Mouse (Mus musculus) kidney, embryonic 16.5 days (tissue): Measurements from ENCODE around the gene Cachd1. TPM values are rescaled to one million over a fixed set of nuclear protein-coding genes. Genes with fewer than 3 reads are reported as not detected.

Experiments used
- ATAC-seq: fragments of 200-750 bp; cut with Nextera tagmentation; 2 replicates; pipeline ENCODE4 v1.8.0; 2017; ENCODE audit warnings: moderate TSS enrichment; ENCODE audit not compliant: low FRiP score, low TSS enrichment
- H3K27ac ChIP-seq: fragments of 300-500 bp; sonication (generic); 2 replicates; pipeline ENCODE4 v1.5.1; 2014; ENCODE audit warnings: low read length
- H3K27me3 ChIP-seq: fragments of 300-500 bp; sonication (generic); 2 replicates; pipeline ENCODE4 v1.6.1; 2014; ENCODE audit warnings: low read length, control low read depth, mixed read lengths; ENCODE audit not compliant: insufficient read depth
- H3K36me3 ChIP-seq: fragments of 300-500 bp; sonication (generic); 2 replicates; pipeline ENCODE4 v1.6.1; 2014; ENCODE audit warnings: low read length, control low read depth, mixed read lengths; ENCODE audit not compliant: insufficient read depth
- H3K4me1 ChIP-seq: fragments of 300-500 bp; sonication (generic); 2 replicates; pipeline ENCODE4 v1.6.1; 2014; ENCODE audit warnings: low read length, control low read depth, mixed read lengths; ENCODE audit not compliant: insufficient read depth
- H3K4me2 ChIP-seq: fragments of 300-500 bp; sonication (generic); replicated peaks from 2 replicates; pipeline ENCODE4 v1.6.1; 2014; ENCODE audit warnings: low read depth, low read length
- H3K4me3 ChIP-seq: fragments of 300-500 bp; sonication (generic); 2 replicates; pipeline ENCODE4 v1.5.1; 2014; ENCODE audit warnings: mild to moderate bottlenecking, low read length
- H3K9ac ChIP-seq: fragments of 300-500 bp; sonication (generic); replicated peaks from 2 replicates; pipeline ENCODE4 v1.6.1; 2014; ENCODE audit warnings: low read length
- H3K9me3 ChIP-seq: fragments of 300-500 bp; sonication (generic); 2 replicates; pipeline ENCODE4 v1.6.1; 2016; ENCODE audit warnings: low read length, control low read depth
- WGBS: fragments of 180-500 bp; shearing (Covaris S2); extraction: QIAGEN DNeasy Blood & Tissue Kit; methylation state at CpG from one replicate; pipeline ENCODE4 v1.1.7; 2014; 5-methylcytosine and 5-hydroxymethylcytosine counted together
- polyA plus RNA-seq: library from polyadenylated mRNA; unstranded; fragments of >200 nt; fragmentation: Nextera tagmentation; extraction: Ambion mirVana; gene quantifications from 2 replicates; pipeline ENCODE4 v1.2.1, GENCODE M21; 2015

The Cachd1 gene
- polyA plus RNA-seq, 1 experiment from 2014 or later = 17.9 TPM

- WGBS = 76% methylated on average over 4 of the region's 4 CpGs
- no peak for ATAC-seq
Observed at GRCm38 (mm10) chr4:101009092-101009491, 232.6 kb downstream of the Cachd1 start.

GRCm38 (mm10) chr4:101017806-101018205 lies 241.3 kb downstream of the Cachd1 start:
- Histone ChIP-seq H3K36me3 (no peaks in the 10 kb centered on the region), H3K9me3 (peaks cover 11% of the 10 kb centered on the region), H3K4me3 (no peak overlapping the region), H3K27me3 (no peaks in the 10 kb centered on the region), H3K4me1 (no peaks in the 10 kb centered on the region), H3K27ac (no peak overlapping the region), H3K9ac (no peak overlapping the region), H3K4me2 (no peak overlapping the region)
- 76% methylated on average over 4 of the region's 4 CpGs for WGBS
- ATAC-seq = no peak

More at GRCm38 (mm10) chr4:101009092-101009491, 232.6 kb downstream of the Cachd1 start:
- Histone ChIP-seq H3K36me3 (0 out of 2 replicates have a peak, but pooled peaks cover 3% of the 10 kb centered on the region), H3K4me3 (no peak overlapping the region), H3K9ac (no peak overlapping the region), H3K27me3 (no peaks in the 10 kb centered on the region), H3K9me3 (no peaks in the 10 kb centered on the region), H3K27ac (no peak overlapping the region), H3K4me1 (no peaks in the 10 kb centered on the region), H3K4me2 (no peak overlapping the region)

GRCm38 (mm10) chr4:101020596-101020995 lies 244.1 kb downstream of the Cachd1 start, which contains the start of gene Gm10577:
Gene Gm10577, minus strand, starts transcription at chr4:101020696.
- Histone ChIP-seq H3K36me3 (no peaks in the 10 kb centered on the region), H3K9ac (no peak within 1 kb of the TSS), H3K9me3 (peaks cover 13% of the 10 kb centered on the region), H3K27ac (no peak within 1 kb of the TSS), H3K27me3 (no peaks in the 10 kb centered on the region), H3K4me1 (no peaks in the 10 kb centered on the region), H3K4me2 (no peak within 1 kb of the TSS), H3K4me3 (no peak within 1 kb of the TSS)
- WGBS = 74% methylated on average over 4 of the region's 4 CpGs
- ATAC-seq = no peak

GRCm38 (mm10) chr4:101026566-101026965 lies 250.1 kb downstream of the Cachd1 start:
- no peak overlapping the region for H3K27ac ChIP-seq

GRCm38 (mm10) chr4:101026995-101027394 lies 250.5 kb downstream of the Cachd1 start:
- WGBS = 91% methylated on average over 2 of the region's 2 CpGs
- no peaks in the 10 kb centered on the region for H3K27me3 ChIP-seq
- H3K4me2 ChIP-seq = no peak overlapping the region
- H3K4me3 ChIP-seq = no peak overlapping the region
- H3K9me3 ChIP-seq = peaks cover 10% of the 10 kb centered on the region
- no peaks in the 10 kb centered on the region for H3K4me1 ChIP-seq
- H3K9ac ChIP-seq = no peak overlapping the region
- H3K36me3 ChIP-seq = no peaks in the 10 kb centered on the region
- no peak for ATAC-seq
- H3K27ac ChIP-seq = no peak overlapping the region

More at GRCm38 (mm10) chr4:101026566-101026965, 250.1 kb downstream of the Cachd1 start:
- H3K27me3 ChIP-seq = no peaks in the 10 kb centered on the region
- H3K4me2 ChIP-seq = no peak overlapping the region
- 71% methylated on average over 5 of the region's 5 CpGs for WGBS
- no peak overlapping the region for H3K9ac ChIP-seq
- no peaks in the 10 kb centered on the region for H3K36me3 ChIP-seq
- no peaks in the 10 kb centered on the region for H3K4me1 ChIP-seq
- no peak overlapping the region for H3K4me3 ChIP-seq
- peaks cover 10% of the 10 kb centered on the region for H3K9me3 ChIP-seq
- no peak for ATAC-seq

GRCm38 (mm10) chr4:101027852-101028411 lies 251.5 kb downstream of the Cachd1 start:
- H3K4me3 ChIP-seq = no peak overlapping the region
- no peaks in the 10 kb centered on the region for H3K4me1 ChIP-seq
- 87% methylated on average over 9 of the region's 9 CpGs for WGBS
- ATAC-seq = no peak
- no peaks in the 10 kb centered on the region for H3K27me3 ChIP-seq
- H3K9me3 ChIP-seq = peaks cover 6% of the 10 kb centered on the region
- H3K4me2 ChIP-seq = no peak overlapping the region
- no peak overlapping the region for H3K27ac ChIP-seq
- H3K9ac ChIP-seq = no peak overlapping the region
- H3K36me3 ChIP-seq = no peaks in the 10 kb centered on the region

- no peak for ATAC-seq
- no peak overlapping the region for H3K4me2 ChIP-seq
- no peaks in the 10 kb centered on the region for H3K27me3 ChIP-seq
- H3K27ac ChIP-seq = no peak overlapping the region
- 74% methylated on average over 3 of the region's 3 CpGs for WGBS
- H3K9ac ChIP-seq = no peak overlapping the region
- H3K4me1 ChIP-seq = no peaks in the 10 kb centered on the region
- H3K9me3 ChIP-seq = no peaks in the 10 kb centered on the region
- no peak overlapping the region for H3K4me3 ChIP-seq
- no peaks in the 10 kb centered on the region for H3K36me3 ChIP-seq
Observed at GRCm38 (mm10) chr4:101033047-101033446, 256.6 kb downstream of the Cachd1 start.

- WGBS = 80% methylated on average over 5 of the region's 5 CpGs
- Histone ChIP-seq H3K27ac (no peak overlapping the region), H3K4me1 (no peaks in the 10 kb centered on the region), H3K4me3 (no peak overlapping the region), H3K9me3 (no peaks in the 10 kb centered on the region), H3K36me3 (no peaks in the 10 kb centered on the region), H3K4me2 (no peak overlapping the region), H3K9ac (no peak overlapping the region), H3K27me3 (no peaks in the 10 kb centered on the region)
- no peak for ATAC-seq
Observed at GRCm38 (mm10) chr4:101035131-101035530, 258.7 kb downstream of the Cachd1 start.

- Histone ChIP-seq H3K4me3 (no peak overlapping the region), H3K27me3 (no peaks in the 10 kb centered on the region), H3K27ac (no peak overlapping the region), H3K36me3 (no peaks in the 10 kb centered on the region), H3K4me2 (no peak overlapping the region), H3K9ac (no peak overlapping the region), H3K9me3 (no peaks in the 10 kb centered on the region), H3K4me1 (no peaks in the 10 kb centered on the region)
- 47% methylated on average over 7 of the region's 7 CpGs for WGBS
- ATAC-seq = no peak
Observed at GRCm38 (mm10) chr4:101037156-101037555, 260.7 kb downstream of the Cachd1 start.

- H3K9me3 ChIP-seq = no peaks in the 10 kb centered on the region
- ATAC-seq = no peak
- H3K4me1 ChIP-seq = no peaks in the 10 kb centered on the region
- H3K27me3 ChIP-seq = no peaks in the 10 kb centered on the region
- no peak overlapping the region for H3K27ac ChIP-seq
- H3K36me3 ChIP-seq = no peaks in the 10 kb centered on the region
- H3K4me2 ChIP-seq = no peak overlapping the region
- no peak overlapping the region for H3K4me3 ChIP-seq
- H3K9ac ChIP-seq = no peak overlapping the region
- 59% methylated on average over 2 of the region's 2 CpGs for WGBS
Observed at GRCm38 (mm10) chr4:101043691-101044090, 267.2 kb downstream of the Cachd1 start.
